Mouse (Mus musculus) embryonic facial prominence, embryonic 10.5 days (tissue): ENCODE measurements at regions not wholly inside any gene's neighbourhood (a gene's known extent, or its start where the extent isn't known, plus 50 kb on each side); places are given as distances from the start of the nearest gene placed in this dataset.

ENCODE experiments used
- DNase-seq: peaks from one replicate; pipeline ENCODE4 v3.0.0-alpha.2; 2017; ENCODE audit warnings: low spot score
- H3K27ac ChIP-seq: fragments of 300-500 bp; sonication (generic); replicated peaks from 2 replicates; pipeline ENCODE4 v1.5.1; 2016; ENCODE audit warnings: mild to moderate bottlenecking
- H3K27me3 ChIP-seq: fragments of 300-500 bp; sonication (generic); replicated peaks from 2 replicates; pipeline ENCODE4 v1.6.1; 2016; ENCODE audit warnings: low read depth, mild to moderate bottlenecking; ENCODE audit not compliant: poor library complexity, severe bottlenecking
- H3K36me3 ChIP-seq: fragments of 300-500 bp; sonication (generic); replicated peaks from 2 replicates; pipeline ENCODE4 v1.6.1; 2016; ENCODE audit warnings: mild to moderate bottlenecking, moderate library complexity
- H3K4me1 ChIP-seq: fragments of 300-500 bp; sonication (generic); 2 replicates; pipeline ENCODE4 v1.6.1; 2016
- H3K4me3 ChIP-seq: fragments of 300-500 bp; sonication (generic); 2 replicates; pipeline ENCODE4 v1.5.1; 2016; ENCODE audit warnings: mild to moderate bottlenecking, moderate library complexity
- H3K9me3 ChIP-seq: fragments of 300-500 bp; sonication (generic); 2 replicates; pipeline ENCODE4 v1.6.1; 2016; ENCODE audit warnings: mild to moderate bottlenecking
- WGBS: fragments of 180-500 bp; shearing (Covaris S2); methylation state at CpG from one replicate; pipeline ENCODE4 v1.1.7; 2016; 5-methylcytosine and 5-hydroxymethylcytosine counted together

- WGBS: 85% methylated on average over 2 of the region's 2 CpGs
- Histone ChIP-seq H3K36me3 (no peaks in the 10 kb centered on the region), H3K27ac (no peak overlapping the region), H3K4me3 (no peak overlapping the region), H3K9me3 (no peaks in the 10 kb centered on the region), H3K27me3 (no peaks in the 10 kb centered on the region), H3K4me1 (peaks cover 8% of the 10 kb centered on the region; the same call in 1 of the 2 replicates)
- no peak for DNase-seq
These were observed 91.6 kb downstream of the Nuf2 start for GRCm38 (mm10) chr1:169439621-169440020.

- Histone ChIP-seq H3K9me3 (no peaks in the 10 kb centered on the region), H3K27ac (no peak overlapping the region), H3K4me1 (peaks cover 8% of the 10 kb centered on the region; the same call in 1 of the 2 replicates), H3K4me3 (no peak overlapping the region), H3K36me3 (no peaks in the 10 kb centered on the region), H3K27me3 (no peaks in the 10 kb centered on the region)
- 80% methylated on average over 3 of the region's 3 CpGs for WGBS
- no peak for DNase-seq
These were observed 93.3 kb downstream of the Nuf2 start for GRCm38 (mm10) chr1:169438006-169438405.

GRCm38 (mm10) chr1:169422408-169422807 lies 108.9 kb downstream of the Nuf2 start:
- Histone ChIP-seq H3K4me1 (0 out of 2 replicates have a peak, but pooled peaks cover 6% of the 10 kb centered on the region), H3K27me3 (no peaks in the 10 kb centered on the region), H3K4me3 (no peak overlapping the region), H3K9me3 (no peaks in the 10 kb centered on the region), H3K36me3 (no peaks in the 10 kb centered on the region), H3K27ac (no peak overlapping the region)
- no peak for DNase-seq
- WGBS: 71% methylated on average over 3 of the region's 3 CpGs

GRCm38 (mm10) chr1:169421671-169422070 lies 109.6 kb downstream of the Nuf2 start:
- no peaks in the 10 kb centered on the region for H3K36me3 ChIP-seq
- no peak overlapping the region for H3K4me3 ChIP-seq
- DNase-seq: no peak
- 74% methylated on average over 1 of the region's 1 CpGs for WGBS
- no peaks in the 10 kb centered on the region for H3K27me3 ChIP-seq
- 0 out of 2 replicates have a peak, but pooled peaks cover 6% of the 10 kb centered on the region for H3K4me1 ChIP-seq
- H3K9me3 ChIP-seq: no peaks in the 10 kb centered on the region
- H3K27ac ChIP-seq: no peak overlapping the region

GRCm38 (mm10) chr1:169418665-169419045 lies 112.6 kb downstream of the Nuf2 start:
- 88% methylated on average over 4 of the region's 4 CpGs for WGBS

GRCm38 (mm10) chr1:169417979-169418664 lies 113.1 kb downstream of the Nuf2 start:
- peak; percentile 17 for DNase-seq
- 72% methylated on average over 10 of the region's 10 CpGs for whole genome bisulfite sequencing
- H3K27ac ChIP-seq: no peak overlapping the region

More at GRCm38 (mm10) chr1:169418665-169419045, 112.6 kb downstream of the Nuf2 start:
- Histone ChIP-seq H3K36me3 (no peaks in the 10 kb centered on the region), H3K9me3 (no peaks in the 10 kb centered on the region), H3K4me3 (no peak overlapping the region), H3K27ac (no peak overlapping the region), H3K27me3 (no peaks in the 10 kb centered on the region), H3K4me1 (peaks cover 9% of the 10 kb centered on the region; the same call in 1 of the 2 replicates)
- no peak for DNase-seq

GRCm38 (mm10) chr1:169416701-169417100 lies 114.6 kb downstream of the Nuf2 start:
- 97% methylated on average over 1 of the region's 1 CpGs for WGBS
- Histone ChIP-seq H3K27me3 (no peaks in the 10 kb centered on the region), H3K4me1 (peaks cover 9% of the 10 kb centered on the region; the same call in 1 of the 2 replicates), H3K4me3 (no peak overlapping the region), H3K27ac (no peak overlapping the region), H3K36me3 (no peaks in the 10 kb centered on the region), H3K9me3 (no peaks in the 10 kb centered on the region)
- no peak for DNase-seq

More at GRCm38 (mm10) chr1:169417979-169418664, 113.1 kb downstream of the Nuf2 start:
- H3K27me3 ChIP-seq: no peaks in the 10 kb centered on the region
- H3K36me3 ChIP-seq: no peaks in the 10 kb centered on the region
- H3K4me3 ChIP-seq: no peak overlapping the region
- H3K4me1 ChIP-seq: peaks cover 9% of the 10 kb centered on the region; the same call in 1 of the 2 replicates
- H3K9me3 ChIP-seq: no peaks in the 10 kb centered on the region

- Histone ChIP-seq H3K4me1 (no peaks in the 10 kb centered on the region), H3K36me3 (no peaks in the 10 kb centered on the region), H3K27ac (no peak overlapping the region), H3K9me3 (no peaks in the 10 kb centered on the region), H3K27me3 (no peaks in the 10 kb centered on the region), H3K4me3 (no peak overlapping the region)
- WGBS: 73% methylated on average over 2 of the region's 2 CpGs
- no peak for DNase-seq
These were observed 123.1 kb downstream of the Nuf2 start for GRCm38 (mm10) chr1:169408120-169408519.

GRCm38 (mm10) chr1:169400841-169401240 lies 130.4 kb downstream of the Nuf2 start:
- H3K27me3 ChIP-seq: no peaks in the 10 kb centered on the region
- no peaks in the 10 kb centered on the region for H3K9me3 ChIP-seq
- no peaks in the 10 kb centered on the region for H3K36me3 ChIP-seq
- H3K4me3 ChIP-seq: no peak overlapping the region
- peaks cover 12% of the 10 kb centered on the region for H3K4me1 ChIP-seq
- H3K27ac ChIP-seq: no peak overlapping the region
- 50% methylated on average over 6 of the region's 6 CpGs for WGBS
- peak; percentile 35 for DNase-seq

GRCm38 (mm10) chr1:169397371-169397770 lies 133.9 kb downstream of the Nuf2 start:
- DNase-seq: no peak
- no peaks in the 10 kb centered on the region for H3K9me3 ChIP-seq
- no peak overlapping the region for H3K4me3 ChIP-seq
- no peak overlapping the region for H3K27ac ChIP-seq
- H3K36me3 ChIP-seq: no peaks in the 10 kb centered on the region
- H3K27me3 ChIP-seq: no peaks in the 10 kb centered on the region
- H3K4me1 ChIP-seq: peaks cover 12% of the 10 kb centered on the region
- WGBS: 92% methylated on average over 4 of the region's 4 CpGs

GRCm38 (mm10) chr1:169387056-169387455 lies 144.2 kb downstream of the Nuf2 start:
- H3K27me3 ChIP-seq: no peaks in the 10 kb centered on the region
- 83% methylated on average over 1 of the region's 1 CpGs for WGBS
- peaks cover 18% of the 10 kb centered on the region for H3K4me1 ChIP-seq
- H3K4me3 ChIP-seq: no peak overlapping the region
- DNase-seq: no peak
- no peaks in the 10 kb centered on the region for H3K9me3 ChIP-seq
- H3K36me3 ChIP-seq: no peaks in the 10 kb centered on the region
- H3K27ac ChIP-seq: peak overlapping the region; percentile 21; the same call in 1 of the 2 replicates

GRCm38 (mm10) chr1:169385740-169386424 lies 145.4 kb downstream of the Nuf2 start:
- Histone ChIP-seq H3K4me1 (peaks cover 18% of the 10 kb centered on the region), H3K27me3 (no peaks in the 10 kb centered on the region), H3K9me3 (no peaks in the 10 kb centered on the region), H3K4me3 (no peak overlapping the region), H3K27ac (peak overlapping the region; percentile 14; the same call in 1 of the 2 replicates), H3K36me3 (no peaks in the 10 kb centered on the region)
- no peak for DNase-seq
- WGBS: 86% methylated on average over 10 of the region's 10 CpGs

GRCm38 (mm10) chr1:169374686-169375085 lies 156.6 kb downstream of the Nuf2 start:
- DNase-seq: no peak

More at GRCm38 (mm10) chr1:169374686-169375085, 156.6 kb downstream of the Nuf2 start:
- Histone ChIP-seq H3K9me3 (no peaks in the 10 kb centered on the region), H3K4me3 (no peak overlapping the region), H3K27me3 (no peaks in the 10 kb centered on the region), H3K4me1 (peaks cover 2% of the 10 kb centered on the region; the same call in 1 of the 2 replicates), H3K27ac (no peak overlapping the region), H3K36me3 (no peaks in the 10 kb centered on the region)
- 77% methylated on average over 1 of the region's 1 CpGs for WGBS
